Mouse (Mus musculus) spleen, postnatal 36 days (tissue): ENCODE results near the gene Inpp5f.
A peak's percentile ranks its signal among the peaks of the same experiment; 100 is the strongest.
"Not testable (repeated sequence)": the region's sequence is repeated elsewhere in the genome, so short reads cannot be mapped to it uniquely, and the experiment has no call there.

ENCODE experiments used
- DNase-seq, 2 experiments: peaks; one replicate each; pipeline ENCODE4 v3.0.0; 2022; ENCODE audit warnings: low spot score in 2 of 2, mixed read lengths in 1 of 2

Gene Inpp5f

DNA sequence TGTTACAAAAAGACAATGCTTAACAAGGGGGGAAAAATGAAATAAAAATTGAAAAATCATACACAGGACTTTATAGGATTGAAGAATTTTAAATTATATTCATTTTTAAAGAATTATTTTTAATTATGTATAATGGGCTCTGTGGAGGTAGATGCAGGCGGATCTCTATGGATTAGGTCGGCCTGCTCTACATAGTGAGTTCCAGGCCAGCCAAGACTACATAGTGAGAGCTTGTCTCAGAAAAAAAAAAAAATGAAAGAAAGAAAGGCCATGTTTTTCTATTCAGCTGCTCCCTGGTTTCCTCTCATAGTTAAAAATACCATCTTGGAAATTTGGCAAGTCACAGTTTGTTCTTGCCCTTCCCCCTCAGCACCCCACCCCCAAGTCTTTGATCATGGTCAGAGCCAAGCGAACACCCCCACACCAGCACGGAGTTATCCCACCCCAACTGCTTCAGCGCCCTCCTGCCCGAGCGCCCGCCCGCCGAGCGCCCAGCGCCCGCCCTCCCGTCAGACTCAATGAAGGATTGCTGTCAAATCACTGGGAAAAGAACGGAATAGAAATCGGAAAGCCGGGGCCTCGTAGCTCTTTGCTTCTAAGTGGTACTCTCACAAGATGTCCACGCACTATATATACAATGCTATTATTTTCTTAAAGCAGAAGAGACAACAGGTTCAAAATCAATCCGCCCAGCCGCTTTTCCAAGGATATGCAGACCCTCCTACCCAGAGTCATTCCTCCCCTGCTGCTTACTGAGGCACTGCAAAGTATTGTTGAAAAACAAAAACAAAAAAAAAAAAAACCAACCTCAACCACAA is 18.8 kb upstream of the Inpp5f start:
- DNase-seq: no peak

GRCm38 (mm10) chr7:128592936-128593241 is 18.2 kb upstream of the Inpp5f start:
- no peak for DNase-seq

DNA sequence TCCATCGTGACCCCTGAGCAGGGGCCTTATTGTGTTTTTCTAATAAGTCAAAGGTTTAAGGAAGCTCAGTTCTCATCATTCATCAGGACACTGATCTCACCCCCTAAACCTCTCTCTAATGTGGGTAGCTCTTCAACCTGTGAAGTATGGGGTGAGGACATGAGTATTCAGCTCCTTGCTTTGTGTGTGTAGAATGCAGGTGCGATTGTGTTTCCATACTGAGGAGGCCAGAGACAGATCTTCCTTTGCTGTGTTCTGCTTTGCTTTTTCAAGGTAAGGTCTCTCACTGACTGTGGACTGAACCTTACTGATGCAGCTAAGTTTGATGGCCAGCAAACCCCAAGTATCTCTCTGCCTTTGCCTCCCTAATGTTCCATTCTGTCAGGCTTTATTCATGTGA is 14.9 kb upstream of the Inpp5f start:
- DNase-seq: no peak

DNA sequence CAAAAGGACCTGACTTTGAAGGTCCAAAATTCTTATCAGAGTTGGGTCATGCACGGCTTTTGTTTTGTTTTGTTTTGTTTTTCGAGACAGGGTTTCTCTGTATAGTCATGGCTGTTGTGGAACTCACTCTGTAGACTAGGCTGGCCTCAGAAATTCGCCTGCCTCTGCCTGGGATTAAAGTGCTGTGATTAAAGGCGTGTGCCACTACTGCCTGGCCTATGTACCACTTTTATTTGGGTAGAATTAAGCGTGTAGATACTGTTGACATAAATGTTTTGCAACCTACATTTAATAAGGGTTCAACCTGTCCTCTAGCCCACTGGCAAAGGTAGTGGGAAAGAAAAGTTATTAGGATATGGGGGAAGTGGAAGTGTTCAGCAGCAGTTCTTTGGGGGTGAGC is 12.1 kb upstream of the Inpp5f start:
- DNase-seq: no peak

DNA sequence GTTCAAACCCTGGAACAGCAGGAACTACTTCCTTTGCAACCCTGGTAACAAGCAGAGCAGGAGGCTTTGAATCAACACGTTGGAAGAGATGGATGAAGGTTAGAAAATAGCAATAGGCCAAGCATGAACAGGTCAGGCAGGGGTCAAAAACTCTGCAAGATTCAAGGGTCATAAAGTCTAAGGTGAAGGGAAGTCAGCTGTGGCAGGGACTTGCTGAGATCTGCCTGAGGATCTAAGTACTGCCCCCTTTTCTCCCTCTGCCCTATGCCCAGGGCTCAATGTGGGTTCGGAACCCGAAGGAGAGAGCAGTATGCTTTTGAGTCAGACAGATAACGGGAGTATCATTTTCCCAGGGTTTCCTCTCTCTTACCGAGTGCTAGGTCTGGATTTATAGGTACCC is 9.3 kb upstream of the Inpp5f start:
- DNase-seq: no peak

GRCm38 (mm10) chr7:128609936-128610335 is 1.2 kb upstream of the Inpp5f start:
- DNase-seq: not testable (repeated sequence)

DNA sequence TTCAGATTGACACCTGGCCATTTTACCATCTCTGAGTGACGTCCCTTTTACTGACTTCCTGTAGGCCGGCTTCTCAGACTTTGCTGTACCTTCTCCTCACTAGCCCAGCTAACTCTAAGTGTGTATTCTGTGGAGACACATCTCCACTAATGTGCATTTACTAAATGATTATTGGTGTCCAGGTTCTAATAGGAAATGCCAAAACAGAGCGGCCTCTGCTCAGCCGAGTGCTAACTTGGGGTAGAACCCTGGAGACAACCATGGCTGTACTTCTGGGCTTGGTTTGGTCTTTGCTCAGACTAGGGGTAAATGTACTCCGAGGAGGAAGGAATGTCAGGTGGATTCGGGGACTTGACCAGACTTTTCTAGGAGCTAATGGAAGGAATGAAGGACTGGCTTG is 638 bp upstream of the Inpp5f start:
- DNase-seq: no peak

DNA sequence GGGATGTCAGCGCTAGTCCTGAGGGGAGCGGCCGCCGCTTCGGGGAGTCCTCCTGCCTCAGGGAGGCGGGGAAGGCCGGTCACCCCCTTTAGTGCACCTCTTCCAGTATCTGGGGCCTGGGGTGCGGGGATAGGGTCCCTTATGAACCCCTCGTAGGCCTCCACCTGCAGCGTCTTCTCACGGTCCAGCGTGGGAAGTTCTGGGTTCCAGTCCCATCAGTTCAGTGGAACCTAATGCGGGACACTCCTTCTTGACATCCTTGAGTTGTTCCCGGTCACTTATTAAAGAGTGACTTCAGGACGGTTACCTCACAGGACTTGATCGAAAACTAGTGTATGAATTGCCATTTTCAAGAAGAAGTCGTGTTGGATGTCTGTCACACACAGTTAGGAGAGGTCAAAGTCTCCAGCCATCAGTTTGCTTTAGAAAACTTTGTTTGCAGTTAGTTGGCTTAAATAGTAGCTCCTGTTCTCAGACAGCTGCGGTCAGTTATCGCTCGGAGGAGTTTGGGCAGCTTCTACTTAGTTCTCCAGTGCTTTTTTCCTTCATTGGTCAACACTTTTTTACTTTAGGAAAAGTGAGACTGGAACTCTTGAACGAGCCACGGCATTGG is 777 bp downstream of the Inpp5f start:
- no peak for DNase-seq

GRCm38 (mm10) chr7:128612521-128613181 is 1.5 kb downstream of the Inpp5f start:
- DNase-seq: no peak

DNA sequence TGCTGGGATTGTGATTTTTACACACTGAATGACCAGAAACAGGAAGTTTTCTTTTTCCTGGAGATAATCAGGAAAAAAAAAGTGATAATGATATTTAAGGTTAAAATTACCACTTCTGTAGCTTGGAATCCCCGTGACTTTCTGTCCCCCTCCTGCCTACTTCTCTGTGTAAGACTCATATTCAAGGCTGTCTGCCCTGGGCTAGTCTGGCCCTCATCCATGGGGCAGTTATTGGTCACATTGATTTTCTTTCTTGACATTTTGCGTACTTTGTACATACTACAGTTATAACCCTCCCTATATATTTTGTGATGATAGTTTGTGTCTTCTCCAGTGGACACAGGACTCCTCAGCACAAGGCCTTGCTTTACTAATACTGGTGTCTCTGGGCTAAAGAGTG is 2.5 kb downstream of the Inpp5f start:
- DNase-seq: no peak

GRCm38 (mm10) chr7:128617587-128617986 is 6.5 kb downstream of the Inpp5f start:
- DNase-seq: no peak

DNA sequence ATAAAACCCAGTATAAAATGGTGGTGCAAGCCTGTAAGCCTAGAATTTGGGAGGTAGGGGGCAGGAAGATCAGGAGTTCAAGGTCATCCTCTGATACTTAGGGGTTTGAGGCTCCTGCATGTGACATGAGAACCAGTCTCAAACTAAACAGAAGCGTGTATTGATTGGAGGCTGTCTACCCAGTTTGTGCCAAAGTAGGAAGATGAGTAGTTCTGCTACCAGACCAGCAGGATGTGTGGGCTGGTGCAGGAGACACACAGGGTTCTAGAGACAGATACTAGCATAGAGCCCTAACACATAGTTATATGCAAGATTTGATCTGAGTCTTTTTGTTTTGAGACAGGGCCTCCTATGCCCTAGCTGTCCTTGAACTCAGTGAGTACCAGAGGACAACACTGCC is 9.1 kb downstream of the Inpp5f start:
- DNase-seq: no peak

DNA sequence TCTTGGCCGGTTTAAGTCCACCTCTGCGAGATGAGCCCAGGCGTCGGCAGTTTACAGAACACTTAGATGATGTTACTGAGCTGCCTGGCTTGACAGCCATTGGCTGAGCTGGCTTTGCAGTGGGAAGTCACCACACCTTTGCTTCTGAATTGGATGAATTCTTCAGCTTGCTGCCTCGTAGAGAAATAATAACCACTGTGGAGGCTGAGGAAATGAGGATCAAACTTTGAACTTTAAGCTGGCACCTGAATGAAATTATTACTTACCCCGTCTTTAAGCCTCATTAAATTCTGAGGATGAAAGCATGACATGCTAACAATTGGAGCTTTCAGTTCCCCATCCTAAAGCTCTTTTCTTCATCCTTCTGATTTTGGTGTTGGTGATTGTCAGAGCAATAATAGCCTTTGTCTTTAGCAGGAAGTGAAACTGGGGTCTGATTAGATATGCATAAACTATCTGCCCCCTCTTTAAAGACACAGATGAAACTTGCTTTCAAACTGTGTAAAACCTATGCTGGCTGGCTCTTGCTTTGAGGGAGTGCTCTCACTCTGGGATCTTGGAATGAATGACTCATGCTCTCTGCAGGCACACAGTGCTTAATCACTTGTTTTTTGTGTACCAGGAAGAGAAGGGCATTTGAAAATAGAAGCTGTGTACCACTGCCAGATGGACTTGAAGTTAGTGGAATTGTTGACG is 11.3 kb downstream of the Inpp5f start:
- DNase-seq: peak; percentile 65 to 75

- DNase-seq: no peak
Observed at GRCm38 (mm10) chr7:128622994-128623393, 11.9 kb downstream of the Inpp5f start.

GRCm38 (mm10) chr7:128625382-128625781 is 14.3 kb downstream of the Inpp5f start:
- DNase-seq: no peak

DNA sequence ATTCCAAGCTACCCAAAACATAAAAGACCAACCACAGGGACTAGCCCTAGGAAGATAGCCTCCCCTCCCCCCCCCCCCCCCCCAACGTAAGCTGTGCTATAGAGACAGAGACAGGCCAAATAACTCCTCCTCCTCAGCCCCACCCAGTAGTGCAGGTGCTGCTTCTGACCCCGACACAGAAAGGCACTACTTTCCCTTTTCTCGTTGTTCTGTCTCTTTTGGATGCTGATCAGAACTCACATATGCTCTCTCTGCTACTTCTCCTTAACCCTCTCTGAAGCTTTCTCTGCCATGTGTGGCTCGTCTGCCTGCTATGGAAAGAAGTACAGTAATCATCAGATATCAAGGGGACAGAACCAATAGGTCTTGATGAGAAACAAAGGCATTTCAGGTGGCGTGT is 15.5 kb downstream of the Inpp5f start:
- peak; percentile 51 to 55 for DNase-seq

DNA sequence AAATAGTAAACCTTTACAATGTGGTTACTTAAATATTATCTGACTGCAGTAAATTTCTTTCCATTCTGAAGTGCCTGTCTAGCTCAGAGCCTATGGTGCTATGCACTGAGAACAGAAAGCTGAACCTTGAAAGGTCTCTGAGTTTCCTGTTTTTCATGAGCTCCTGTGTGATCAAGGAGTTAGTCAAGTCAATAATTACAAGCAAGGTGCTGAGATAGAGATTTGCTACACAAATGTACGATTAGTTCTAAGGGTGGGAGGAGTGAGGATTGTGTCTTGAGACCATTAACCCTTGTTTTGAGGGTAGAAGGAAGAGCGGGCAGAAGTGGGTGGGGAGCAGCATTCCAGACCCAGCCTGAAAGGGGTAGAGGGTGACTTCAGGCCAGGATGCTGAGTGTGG is 16.1 kb downstream of the Inpp5f start:
- peak in 1 of 2 experiments; percentile 42 for DNase-seq

DNA sequence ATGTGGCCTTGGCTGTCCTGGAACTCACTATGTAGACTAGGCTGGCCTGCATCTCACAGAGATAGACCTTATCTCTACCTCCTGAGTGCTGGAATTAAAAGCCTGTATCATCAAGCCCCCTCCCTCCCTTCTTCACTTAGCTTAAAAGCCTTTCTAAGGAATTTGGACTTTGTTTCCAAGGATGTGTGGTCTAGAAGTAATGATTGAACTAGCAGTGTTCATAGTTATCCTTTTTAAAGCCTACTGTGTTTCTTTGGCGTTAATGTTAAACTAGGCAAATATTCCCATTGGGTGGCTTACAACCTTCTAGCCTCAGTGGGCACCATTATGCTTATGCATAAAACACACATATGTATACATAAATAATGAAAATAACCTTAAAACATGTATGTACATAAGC is 16.6 kb downstream of the Inpp5f start:
- DNase-seq: no peak

- DNase-seq: peak; percentile 79 to 84
Observed at GRCm38 (mm10) chr7:128633156-128633555, 22.0 kb downstream of the Inpp5f start.

DNA sequence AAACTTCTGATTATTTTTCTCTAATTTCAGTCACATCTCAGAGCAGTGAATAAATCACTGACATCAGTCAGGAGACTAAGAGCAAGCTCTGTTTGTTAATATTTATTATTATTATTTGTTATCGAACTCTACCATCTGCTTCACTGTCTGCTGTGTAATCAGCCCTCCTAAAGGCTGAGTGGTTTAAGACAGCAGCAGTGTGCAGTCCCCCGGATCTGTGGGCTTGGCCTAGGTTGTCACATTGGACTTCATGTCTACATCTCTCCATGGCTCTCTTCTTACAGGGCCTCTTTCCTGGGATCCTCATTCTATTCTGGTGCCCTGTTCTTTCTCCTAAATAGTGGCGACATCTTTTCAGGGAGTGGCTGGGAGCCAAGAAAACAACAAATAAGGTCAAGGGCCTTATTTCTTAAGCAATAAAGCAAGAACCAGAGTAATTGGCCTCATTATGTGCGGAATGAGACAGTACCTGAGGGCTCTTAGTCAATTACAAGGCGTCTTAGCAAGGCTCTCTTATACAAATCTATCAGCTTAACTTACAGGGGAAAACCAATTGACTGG is 28.9 kb downstream of the Inpp5f start:
- DNase-seq: no peak

DNA sequence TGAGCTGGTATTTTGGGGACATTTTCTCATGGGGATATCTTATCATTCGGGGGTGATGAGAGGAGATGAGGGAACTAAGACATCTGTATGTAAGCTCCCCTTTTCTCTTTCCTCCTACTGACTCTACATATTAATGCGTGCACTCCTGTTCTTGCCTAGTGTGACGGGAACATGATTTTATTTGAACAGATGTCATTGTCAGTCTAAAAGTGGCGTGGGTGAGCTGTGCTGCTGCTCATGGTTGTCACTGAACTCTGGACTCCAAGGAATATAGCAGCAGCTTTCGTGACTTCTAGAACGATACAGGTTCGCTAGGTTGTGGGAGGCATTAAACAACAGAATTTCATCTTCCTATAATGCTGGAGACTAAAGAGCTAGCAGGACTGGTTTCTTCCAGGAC is 30.4 kb downstream of the Inpp5f start:
- DNase-seq: no peak

- no peak for DNase-seq
Observed at GRCm38 (mm10) chr7:128642386-128642785, 31.3 kb downstream of the Inpp5f start.
